Mouse (Mus musculus) thymus, adult 2 months (tissue): ENCODE measurements around the gene Ryr2. TPM values are rescaled to one million over a fixed set of nuclear protein-coding genes. Genes with fewer than 3 reads are reported as not detected.

ENCODE experiments used
- DNase-seq: peaks from one replicate; pipeline ENCODE4 v3.0.0; 2021
- H3K27ac ChIP-seq: fragments of 200-500 bp; 2 replicates; pipeline ENCODE4 v1.5.1; 2012; ENCODE audit warnings: low read length, control low read depth; ENCODE audit not compliant: control insufficient read depth, insufficient read depth
- H3K27me3 ChIP-seq: fragments of 200-500 bp; 2 replicates; pipeline ENCODE4 v1.6.1; 2012; ENCODE audit warnings: mild to moderate bottlenecking, low read length, moderate library complexity, mixed read lengths; ENCODE audit not compliant: control insufficient read depth, insufficient read depth
- H3K36me3 ChIP-seq: fragments of 200-500 bp; 2 replicates; pipeline ENCODE4 v1.6.1; 2012; ENCODE audit warnings: mild to moderate bottlenecking, low read length, moderate library complexity; ENCODE audit not compliant: control insufficient read depth, insufficient read depth
- H3K4me1 ChIP-seq: fragments of 200-500 bp; replicated peaks from 2 replicates; pipeline ENCODE4 v1.6.1; 2012; ENCODE audit warnings: low read length; ENCODE audit not compliant: control insufficient read depth, insufficient read depth
- H3K4me3 ChIP-seq: fragments of 200-500 bp; 2 replicates; pipeline ENCODE4 v1.5.1; 2012; ENCODE audit warnings: mild to moderate bottlenecking, low read length, control low read depth, moderate library complexity; ENCODE audit not compliant: control insufficient read depth, insufficient read depth
- CTCF ChIP-seq: fragments of 200-500 bp; IDR thresholded peaks from 2 replicates; pipeline ENCODE4 v1.5.1; 2012; ENCODE audit warnings: mild to moderate bottlenecking, control low read depth, low read length, moderate library complexity, borderline replicate concordance; ENCODE audit not compliant: control insufficient read depth, poor library complexity, insufficient read depth; ENCODE audit errors: extremely low read depth
- POLR2A ChIP-seq: fragments of 200-500 bp; IDR thresholded peaks from 2 replicates; pipeline ENCODE4 v1.6.1; 2012; ENCODE audit warnings: mild to moderate bottlenecking, low read length, control low read depth, moderate library complexity; ENCODE audit not compliant: control insufficient read depth, poor library complexity, insufficient read depth; ENCODE audit errors: extremely low read depth
- WGBS: fragments of 180-500 bp; shearing (Covaris S2); methylation state at CpG from one replicate; pipeline ENCODE4 v1.1.7; 2018; 5-methylcytosine and 5-hydroxymethylcytosine counted together
- polyA plus RNA-seq: library from polyadenylated mRNA; depleted of rRNA; stranded (reverse); fragments of >200 nt; gene quantifications from 2 replicates; pipeline ENCODE4 v1.2.3, GENCODE M21; 2012; rRNA removed

Gene Ryr2
- polyA plus RNA-seq, 1 experiment = 3.6 TPM

- no peaks in the 10 kb centered on the region for H3K27me3 ChIP-seq
- WGBS = 73% methylated on average over 2 of the region's 2 CpGs
These were observed 595.1 kb downstream of the Ryr2 start for GRCm38 (mm10) chr13:11511540-11512177.

More at GRCm38 (mm10) chr13:11511540-11512177, 595.1 kb downstream of the Ryr2 start:
- no peak overlapping the region for H3K4me3 ChIP-seq
- H3K4me1 ChIP-seq = no peaks in the 10 kb centered on the region
- H3K27ac ChIP-seq = no peak overlapping the region
- TF ChIP-seq CTCF = no peak
- no peak for TF ChIP-seq POLR2A
- DNase-seq = no peak
- H3K36me3 ChIP-seq = no peaks in the 10 kb centered on the region

Other genes starting within 250 kb of the Ryr2 start
- 13.5 and 14.5 TPM in 2 replicates for gene Mtr, start 151.2 kb upstream of the Ryr2 start, polyA plus RNA-seq
- 19.2 and 93.2 TPM in 2 replicates for gene Actn2, start 233.8 kb upstream of the Ryr2 start, polyA plus RNA-seq